ENCODE assay signal across 10 mouse cellular contexts in genomic region chr3:142687939-142688338, GRCm38 (mm10). TPM values are rescaled to one million over a fixed set of nuclear protein-coding genes. Genes with fewer than 3 reads are reported as not detected.
DNase-seq lines count a peak whose midpoint lies in the region; ATAC-seq and TF ChIP-seq lines count a peak whose summit lies in the region.
"Had no signal": no experiment of that assay in that cellular context is flagged by ENCODE, and none has a peak within 500 bp of the region (broad histone marks: within the 10 kb centered on the region; RNA-seq: fewer than 3 reads in every experiment).

No protein-coding gene starts in this region.

- no peak for TF ChIP-seq EP300 in ES-Bruce4 (IDR thresholded peaks at IDR 0.05; ENCODE audit: insufficient read depth, low read depth, low read length)

- no peaks in the 10 kb centered on the region for H3K36me3 ChIP-seq in hindbrain, embryonic 10.5 days
- no peaks in the 10 kb centered on the region for H3K36me3 ChIP-seq in hindbrain, embryonic 16.5 days (ENCODE audit: control insufficient read depth, insufficient read depth, low read length)
- no peaks in the 10 kb centered on the region for H3K36me3 ChIP-seq in ES-Bruce4 (ENCODE audit: control insufficient read depth, insufficient read depth, low read length, poor library complexity, severe bottlenecking)
- H3K36me3 ChIP-seq in heart, embryonic 16.5 days (ENCODE audit: control insufficient read depth, insufficient read depth), result no peaks in the 10 kb centered on the region
- no peaks in the 10 kb centered on the region for H3K36me3 ChIP-seq in liver, embryonic 15.5 days (replicated peaks)

- no peak for ATAC-seq in hindbrain, embryonic 16.5 days
- 0 out of 2 replicates have a peak, but pooled peaks have one; percentile 23 for ATAC-seq in heart, embryonic 16.5 days (replicated peaks; ENCODE audit: extremely low read depth, insufficient read depth, low FRiP score)
- no peak for ATAC-seq in liver, embryonic 15.5 days (ENCODE audit: insufficient read depth)

- H3K4me1 ChIP-seq in hindbrain, embryonic 10.5 days (replicated peaks), result peaks cover 7% of the 10 kb centered on the region; the same call in 1 of the 2 replicates
- H3K4me1 ChIP-seq in hindbrain, embryonic 16.5 days (ENCODE audit: control insufficient read depth, insufficient read depth, low read depth, low read length), result no peaks in the 10 kb centered on the region
- no peaks in the 10 kb centered on the region for H3K4me1 ChIP-seq in ES-Bruce4 (ENCODE audit: control insufficient read depth, insufficient read depth, low read length)
- no peaks in the 10 kb centered on the region for H3K4me1 ChIP-seq in heart, embryonic 16.5 days (ENCODE audit: control insufficient read depth, insufficient read depth, low read length)
- no peaks in the 10 kb centered on the region for H3K4me1 ChIP-seq in liver, embryonic 15.5 days (replicated peaks)

- H3K9me3 ChIP-seq in hindbrain, embryonic 10.5 days, result peaks cover 21% of the 10 kb centered on the region; the same call in 1 of the 2 replicates
- H3K9me3 ChIP-seq in hindbrain, embryonic 16.5 days (ENCODE audit: control insufficient read depth, low read length), result no peaks in the 10 kb centered on the region
- H3K9me3 ChIP-seq in ES-Bruce4 (replicated peaks; ENCODE audit: control insufficient read depth, insufficient read depth, low read length, poor library complexity, severe bottlenecking), result peaks cover 12% of the 10 kb centered on the region
- H3K9me3 ChIP-seq in heart, embryonic 16.5 days (replicated peaks; ENCODE audit: control insufficient read depth, low read length), result peaks cover 10% of the 10 kb centered on the region
- H3K9me3 ChIP-seq in liver, embryonic 15.5 days (replicated peaks), result 0 out of 2 replicates have a peak, but pooled peaks cover 4% of the 10 kb centered on the region

- H3K27me3 ChIP-seq in hindbrain, embryonic 10.5 days (ENCODE audit: insufficient read depth, poor library complexity, severe bottlenecking), result no peaks in the 10 kb centered on the region
- no peaks in the 10 kb centered on the region for H3K27me3 ChIP-seq in hindbrain, embryonic 16.5 days (replicated peaks; ENCODE audit: control insufficient read depth, insufficient read depth, low read length)
- H3K27me3 ChIP-seq in ES-Bruce4 (ENCODE audit: control insufficient read depth, insufficient read depth, low read length, poor library complexity, severe bottlenecking), result no peaks in the 10 kb centered on the region
- H3K27me3 ChIP-seq in heart, embryonic 16.5 days (ENCODE audit: control insufficient read depth, insufficient read depth, low read length), result no peaks in the 10 kb centered on the region
- no peaks in the 10 kb centered on the region for H3K27me3 ChIP-seq in liver, embryonic 15.5 days

- no peak for TF ChIP-seq CTCF in ES-Bruce4 (IDR thresholded peaks at IDR 0.05; ENCODE audit: low read depth, low read length)

- no peak for DNase-seq in hindbrain, embryonic 10.5 days (ENCODE audit: low spot score)
- DNase-seq in retina, embryonic 14.5 days (ENCODE audit: low spot score), result no peak
- DNase-seq in embryo, embryonic 10.5 days (ENCODE audit: low spot score), result no peak
- no peak for DNase-seq in cerebellum, postnatal 14 days
- DNase-seq: cerebellum, adult 18-20 months; right cerebral cortex, adult 18-20 months had no signal

- H3K27ac ChIP-seq in hindbrain, embryonic 10.5 days, result no peak overlapping the region
- H3K27ac ChIP-seq in hindbrain, embryonic 16.5 days (ENCODE audit: low read depth, low read length), result no peak overlapping the region
- no peak overlapping the region for H3K27ac ChIP-seq in ES-Bruce4 (ENCODE audit: insufficient read depth, low read length)
- no peak overlapping the region for H3K27ac ChIP-seq in heart, embryonic 16.5 days (ENCODE audit: low read length)
- H3K27ac ChIP-seq in liver, embryonic 15.5 days (replicated peaks), result no peak overlapping the region

- no peak overlapping the region for H3K4me2 ChIP-seq in hindbrain, embryonic 16.5 days (ENCODE audit: low read length)
- H3K4me2 ChIP-seq in heart, embryonic 16.5 days (ENCODE audit: low read depth, low read length), result peak overlapping the region; percentile 44
- H3K4me2 ChIP-seq in liver, embryonic 15.5 days, result peak overlapping the region; percentile 39

- H3K9ac ChIP-seq in hindbrain, embryonic 16.5 days (ENCODE audit: low read depth, low read length), result no peak overlapping the region
- peak overlapping the region; percentile 19 for H3K9ac ChIP-seq in ES-Bruce4 (ENCODE audit: low read depth, poor library complexity, severe bottlenecking)
- no peak overlapping the region for H3K9ac ChIP-seq in heart, embryonic 16.5 days (ENCODE audit: low read length)
- no peak overlapping the region for H3K9ac ChIP-seq in liver, embryonic 15.5 days

- peak overlapping the region; percentile 29 for H3K4me3 ChIP-seq in hindbrain, embryonic 10.5 days
- no peak overlapping the region for H3K4me3 ChIP-seq in hindbrain, embryonic 16.5 days (ENCODE audit: low read length)
- H3K4me3 ChIP-seq in ES-Bruce4 (ENCODE audit: low read depth, low read length), result peak overlapping the region; percentile 60
- H3K4me3 ChIP-seq in heart, embryonic 16.5 days (ENCODE audit: low read length), result peak overlapping the region; percentile 33
- H3K4me3 ChIP-seq in liver, embryonic 15.5 days (replicated peaks), result no peak overlapping the region

- WGBS in hindbrain, embryonic 10.5 days, result 60% methylated on average over 23 of the region's 23 CpGs
- WGBS in hindbrain, embryonic 16.5 days, result 69% methylated on average over 19 of the region's 23 CpGs
- 62% methylated on average over 23 of the region's 23 CpGs for WGBS in heart, embryonic 16.5 days
- WGBS in liver, embryonic 15.5 days (ENCODE audit: insufficient replicate concordance), result 62% methylated on average over 23 of the region's 23 CpGs

- TF ChIP-seq POLR2A in ES-Bruce4 (IDR thresholded peaks at IDR 0.05; ENCODE audit: insufficient read depth, low read length), result no peak

RNA-seq across cellular contexts. Expression of gene Kyat3, which starts 12.9 kb away (rescaled TPM):
- 9.0 and 10.2 TPM in 2 replicates for polyA plus RNA-seq in hindbrain, embryonic 10.5 days (2016; fragmentation: Nextera tagmentation; extraction: Ambion mirVana)
- polyA plus RNA-seq in hindbrain, embryonic 16.5 days (2015; fragmentation: Nextera tagmentation; extraction: Ambion mirVana), result 6.3 and 7.8 TPM in 2 replicates
- polyA plus RNA-seq in ES-Bruce4 (2011; ENCODE audit: insufficient read depth, insufficient read length, low read depth, missing spikeins), result 7.9 and 14.4 TPM in 2 replicates
- 14.9 and 15.6 TPM in 2 replicates for polyA plus RNA-seq in heart, embryonic 16.5 days (2015; fragmentation: Nextera tagmentation; extraction: Ambion mirVana)
- 12.7 and 13.7 TPM in 2 replicates for polyA plus RNA-seq in liver, embryonic 15.5 days (2015; fragmentation: Nextera tagmentation; extraction: Ambion mirVana)

Comparison
In these comparisons a context has a peak if more than half of its experiments do, and no peak if none do; other contexts are left out.
1. H3K4me3 ChIP-seq: peak in hindbrain, embryonic 10.5 days (single experiment), ES-Bruce4 (single experiment) and heart, embryonic 16.5 days (single experiment); none in hindbrain, embryonic 16.5 days (single experiment) and liver, embryonic 15.5 days (single experiment).